Mouse (Mus musculus): ENCODE measurements around the gene Zfyve28. TPM values are rescaled to one million over a fixed set of nuclear protein-coding genes. Genes with fewer than 3 reads are reported as not detected.

Zfyve28 gene
- polyA plus RNA-seq, 1 experiment from 2014 or later: 2.6 TPM

GRCm38 (mm10) chr5:34269197-34269920 is 18.9 kb downstream of the Zfyve28 start:
- Histone ChIP-seq H3K27me3 (ENCODE audit: control insufficient read depth, insufficient read depth, low read length) (no peaks in the 10 kb centered on the region), H3K9me3 (ENCODE audit: control insufficient read depth, low read length) (no peaks in the 10 kb centered on the region), H3K4me1 (ENCODE audit: control insufficient read depth, insufficient read depth, low read length) (no peaks in the 10 kb centered on the region), H3K36me3 (ENCODE audit: control insufficient read depth, insufficient read depth, low read length) (no peaks in the 10 kb centered on the region), H3K4me3 (ENCODE audit: low read depth, low read length) (no peak overlapping the region), H3K4me2 (ENCODE audit: low read depth) (no peak overlapping the region), H3K9ac (ENCODE audit: low read length) (no peak overlapping the region), H3K27ac (ENCODE audit: low read depth, low read length) (no peak overlapping the region)
- DNase-seq (ENCODE audit: low spot score) (no peak), ATAC-seq (ENCODE audit: insufficient read depth, low FRiP score, low TSS enrichment) (no peak)
- 86% methylated on average over 16 of the region's 16 CpGs for WGBS

GRCm38 (mm10) chr5:34266065-34266464 is 22.2 kb downstream of the Zfyve28 start:
- Histone ChIP-seq H3K4me2 (ENCODE audit: low read depth) (no peak overlapping the region), H3K9me3 (ENCODE audit: control insufficient read depth, low read length) (no peaks in the 10 kb centered on the region), H3K27ac (ENCODE audit: low read depth, low read length) (no peak overlapping the region), H3K27me3 (ENCODE audit: control insufficient read depth, insufficient read depth, low read length) (no peaks in the 10 kb centered on the region), H3K36me3 (ENCODE audit: control insufficient read depth, insufficient read depth, low read length) (no peaks in the 10 kb centered on the region), H3K9ac (ENCODE audit: low read length) (no peak overlapping the region), H3K4me1 (ENCODE audit: control insufficient read depth, insufficient read depth, low read length) (no peaks in the 10 kb centered on the region), H3K4me3 (ENCODE audit: low read depth, low read length) (no peak overlapping the region)
- DNase-seq (ENCODE audit: low spot score) (no peak), ATAC-seq (ENCODE audit: insufficient read depth, low FRiP score, low TSS enrichment) (no peak)
- WGBS: 73% methylated on average over 4 of the region's 4 CpGs

DNA sequence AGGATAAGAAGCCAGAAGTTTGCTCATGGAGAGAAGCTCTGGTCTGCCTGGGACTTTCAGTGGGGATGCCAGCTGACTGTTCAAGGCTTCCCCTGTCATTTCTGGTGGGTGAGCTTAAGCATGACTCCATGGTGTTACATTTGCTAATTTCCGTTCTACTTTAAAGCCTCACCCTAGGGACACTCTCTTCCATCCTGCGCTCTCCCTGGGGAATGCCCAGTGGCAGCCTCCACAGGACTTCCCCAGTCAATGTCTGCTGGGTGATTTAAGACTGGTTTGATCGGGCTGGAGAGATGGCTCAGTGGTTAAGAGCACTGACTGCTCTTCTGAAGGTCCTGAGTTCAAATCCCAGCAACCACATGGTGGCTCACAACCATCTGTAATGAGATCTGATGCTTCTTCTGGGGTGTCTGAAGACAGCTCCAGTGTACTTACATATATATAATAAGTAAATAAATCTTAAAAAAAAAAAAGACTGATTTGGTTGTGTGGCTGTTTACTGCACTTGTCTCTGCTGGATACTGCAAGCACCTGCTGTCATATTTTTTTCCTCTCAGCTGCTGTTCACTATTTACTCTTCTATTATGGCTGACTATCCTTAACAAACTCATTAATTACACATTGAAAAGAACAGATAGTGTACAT is 29.0 kb downstream of the Zfyve28 start:
- no peak for ATAC-seq (ENCODE audit: insufficient read depth, low FRiP score, low TSS enrichment)

DNA sequence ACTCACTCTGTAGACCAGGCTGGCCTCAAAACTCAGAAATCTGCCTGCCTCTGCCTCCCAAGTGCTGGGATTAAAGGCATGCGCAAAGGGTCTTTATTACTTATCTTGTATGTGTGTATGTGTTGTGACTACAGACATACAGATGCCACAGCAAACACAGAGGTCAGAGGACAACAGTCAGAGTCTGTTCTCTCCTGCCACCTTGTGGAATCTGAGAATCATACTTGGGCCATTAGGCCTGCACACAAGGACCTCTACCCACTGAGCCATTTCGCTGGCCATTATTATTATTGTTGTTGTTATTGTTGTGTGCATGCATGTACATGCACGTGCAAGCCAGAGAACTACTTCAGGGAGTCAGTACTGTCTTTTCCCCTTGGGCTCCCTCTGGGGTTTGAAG is 33.1 kb downstream of the Zfyve28 start:
- Histone ChIP-seq H3K4me2 (ENCODE audit: low read depth) (no peak overlapping the region), H3K27ac (ENCODE audit: low read depth, low read length) (no peak overlapping the region), H3K36me3 (ENCODE audit: control insufficient read depth, insufficient read depth, low read length) (no peaks in the 10 kb centered on the region), H3K9me3 (ENCODE audit: control insufficient read depth, low read length) (no peaks in the 10 kb centered on the region), H3K4me3 (ENCODE audit: low read depth, low read length) (no peak overlapping the region), H3K4me1 (ENCODE audit: control insufficient read depth, insufficient read depth, low read length) (0 out of 2 replicates have a peak, but pooled peaks cover 5% of the 10 kb centered on the region), H3K9ac (ENCODE audit: low read length) (no peak overlapping the region), H3K27me3 (ENCODE audit: control insufficient read depth, insufficient read depth, low read length) (no peaks in the 10 kb centered on the region)
- 88% methylated on average over 3 of the region's 3 CpGs for WGBS
- ATAC-seq (ENCODE audit: insufficient read depth, low FRiP score, low TSS enrichment) (no peak), DNase-seq (ENCODE audit: low spot score) (no peak)

More for the DNA sequence above, 29.0 kb downstream of the Zfyve28 start:
- no peak overlapping the region for H3K4me2 ChIP-seq (ENCODE audit: low read depth)
- no peak overlapping the region for H3K9ac ChIP-seq (ENCODE audit: low read length)
- H3K9me3 ChIP-seq (ENCODE audit: control insufficient read depth, low read length): no peaks in the 10 kb centered on the region
- 64% methylated on average over 3 of the region's 3 CpGs for WGBS
- no peaks in the 10 kb centered on the region for H3K4me1 ChIP-seq (ENCODE audit: control insufficient read depth, insufficient read depth, low read length)
- H3K27me3 ChIP-seq (ENCODE audit: control insufficient read depth, insufficient read depth, low read length): no peaks in the 10 kb centered on the region
- H3K27ac ChIP-seq (ENCODE audit: low read depth, low read length): no peak overlapping the region
- no peak overlapping the region for H3K4me3 ChIP-seq (ENCODE audit: low read depth, low read length)
- no peaks in the 10 kb centered on the region for H3K36me3 ChIP-seq (ENCODE audit: control insufficient read depth, insufficient read depth, low read length)
- DNase-seq (ENCODE audit: low spot score): no peak

DNA sequence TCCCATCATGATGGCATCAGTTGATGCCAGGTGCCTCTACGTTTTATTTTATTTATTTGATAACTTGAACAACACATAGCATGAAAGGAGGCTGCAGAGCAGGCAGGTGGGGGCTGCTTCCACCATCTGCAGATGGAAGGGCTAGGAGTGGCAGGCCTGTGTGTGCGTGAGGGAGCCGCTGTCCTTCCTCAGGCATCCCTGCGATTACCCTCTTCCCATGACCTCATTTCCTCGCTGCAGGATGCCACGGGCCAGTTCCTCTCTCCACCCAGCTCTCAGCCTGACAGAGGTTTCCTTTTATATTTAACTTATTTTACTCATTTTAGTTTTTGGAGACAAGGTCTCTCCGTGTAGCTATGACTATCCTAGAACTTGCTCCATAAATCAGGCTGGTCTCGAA is 33.9 kb downstream of the Zfyve28 start:
- no peak for ATAC-seq (ENCODE audit: insufficient read depth, low FRiP score, low TSS enrichment)
- no peak overlapping the region for H3K27ac ChIP-seq (ENCODE audit: low read depth, low read length)
- H3K27me3 ChIP-seq (ENCODE audit: control insufficient read depth, insufficient read depth, low read length): no peaks in the 10 kb centered on the region
- WGBS: 77% methylated on average over 8 of the region's 8 CpGs
- no peak overlapping the region for H3K4me3 ChIP-seq (ENCODE audit: low read depth, low read length)
- no peak for DNase-seq (ENCODE audit: low spot score)
- 0 out of 2 replicates have a peak, but pooled peaks cover 5% of the 10 kb centered on the region for H3K4me1 ChIP-seq (ENCODE audit: control insufficient read depth, insufficient read depth, low read length)
- no peaks in the 10 kb centered on the region for H3K36me3 ChIP-seq (ENCODE audit: control insufficient read depth, insufficient read depth, low read length)
- H3K9me3 ChIP-seq (ENCODE audit: control insufficient read depth, low read length): no peaks in the 10 kb centered on the region
- H3K4me2 ChIP-seq (ENCODE audit: low read depth): no peak overlapping the region
- no peak overlapping the region for H3K9ac ChIP-seq (ENCODE audit: low read length)

DNA sequence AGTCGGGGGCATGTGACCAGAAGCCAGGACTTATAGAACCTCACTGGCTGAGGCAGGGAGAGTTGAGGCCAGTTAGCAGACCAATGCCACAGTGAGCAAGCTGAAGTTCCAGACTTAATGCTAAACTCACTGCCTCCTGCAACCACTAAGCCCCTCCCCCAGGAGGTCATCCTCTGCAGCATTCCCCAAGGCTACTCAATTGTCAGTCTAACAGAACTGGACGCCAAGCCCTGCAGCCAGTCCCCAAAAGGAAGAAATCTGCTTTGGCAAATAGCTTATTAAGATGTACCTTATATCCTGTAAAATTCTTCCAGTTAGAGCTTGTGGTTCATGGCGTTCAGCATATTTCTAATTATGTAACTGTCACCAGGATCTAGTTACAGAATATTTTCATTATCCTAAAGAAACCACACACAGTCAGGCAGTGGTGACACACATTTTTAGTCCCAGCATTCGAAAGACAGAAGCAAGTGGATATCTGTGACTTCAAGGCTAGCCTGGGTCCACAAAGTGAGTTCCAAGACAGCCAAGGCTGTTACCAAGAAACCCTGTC is 35.2 kb downstream of the Zfyve28 start:
- DNase-seq (ENCODE audit: low spot score): no peak
- no peak overlapping the region for H3K4me2 ChIP-seq (ENCODE audit: low read depth)
- WGBS: 58% methylated on average over 4 of the region's 4 CpGs
- H3K4me3 ChIP-seq (ENCODE audit: low read depth, low read length): no peak overlapping the region
- H3K9me3 ChIP-seq (ENCODE audit: control insufficient read depth, low read length): no peaks in the 10 kb centered on the region
- 0 out of 2 replicates have a peak, but pooled peaks cover 5% of the 10 kb centered on the region for H3K4me1 ChIP-seq (ENCODE audit: control insufficient read depth, insufficient read depth, low read length)
- no peak overlapping the region for H3K27ac ChIP-seq (ENCODE audit: low read depth, low read length)
- no peaks in the 10 kb centered on the region for H3K27me3 ChIP-seq (ENCODE audit: control insufficient read depth, insufficient read depth, low read length)
- no peak for ATAC-seq (ENCODE audit: insufficient read depth, low FRiP score, low TSS enrichment)
- H3K9ac ChIP-seq (ENCODE audit: low read length): no peak overlapping the region
- no peaks in the 10 kb centered on the region for H3K36me3 ChIP-seq (ENCODE audit: control insufficient read depth, insufficient read depth, low read length)

- no peak overlapping the region for H3K9ac ChIP-seq (ENCODE audit: low read length)
- 59% methylated on average over 4 of the region's 4 CpGs for WGBS
These were observed 35.8 kb downstream of the Zfyve28 start for GRCm38 (mm10) chr5:34252307-34252966.

DNA sequence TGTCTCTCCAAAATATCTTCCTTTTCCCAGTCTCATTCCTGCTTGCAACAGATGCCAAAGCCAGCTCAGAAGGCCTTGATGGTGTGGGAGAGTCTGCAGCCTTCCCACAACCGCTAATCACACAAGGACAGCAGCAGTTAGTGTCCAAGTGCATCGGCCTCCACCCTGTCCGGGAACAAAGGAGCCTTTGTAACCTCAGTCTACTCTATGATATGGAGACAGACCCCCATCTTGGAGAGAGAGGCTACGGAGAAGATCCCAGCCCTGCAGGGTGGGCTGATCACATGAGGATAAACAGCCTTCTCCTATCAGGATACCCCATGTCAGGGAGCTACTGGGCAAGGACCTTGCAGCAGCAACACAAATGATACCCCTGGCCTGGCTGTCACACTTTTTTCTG is 36.5 kb downstream of the Zfyve28 start:
- no peak overlapping the region for H3K4me2 ChIP-seq (ENCODE audit: low read depth)
- no peak overlapping the region for H3K9ac ChIP-seq (ENCODE audit: low read length)
- H3K9me3 ChIP-seq (ENCODE audit: control insufficient read depth, low read length): no peaks in the 10 kb centered on the region
- no peak overlapping the region for H3K27ac ChIP-seq (ENCODE audit: low read depth, low read length)
- peak; percentile 30 for DNase-seq (ENCODE audit: low spot score)
- H3K4me3 ChIP-seq (ENCODE audit: low read depth, low read length): no peak overlapping the region
- H3K36me3 ChIP-seq (ENCODE audit: control insufficient read depth, insufficient read depth, low read length): no peaks in the 10 kb centered on the region
- no peak for ATAC-seq (ENCODE audit: insufficient read depth, low FRiP score, low TSS enrichment)
- 32% methylated on average over 4 of the region's 4 CpGs for WGBS
- 0 out of 2 replicates have a peak, but pooled peaks cover 5% of the 10 kb centered on the region for H3K4me1 ChIP-seq (ENCODE audit: control insufficient read depth, insufficient read depth, low read length)
- no peaks in the 10 kb centered on the region for H3K27me3 ChIP-seq (ENCODE audit: control insufficient read depth, insufficient read depth, low read length)

More at GRCm38 (mm10) chr5:34252307-34252966, 35.8 kb downstream of the Zfyve28 start:
- Histone ChIP-seq H3K4me2 (ENCODE audit: low read depth) (no peak overlapping the region), H3K4me1 (ENCODE audit: control insufficient read depth, insufficient read depth, low read length) (0 out of 2 replicates have a peak, but pooled peaks cover 5% of the 10 kb centered on the region), H3K9me3 (ENCODE audit: control insufficient read depth, low read length) (no peaks in the 10 kb centered on the region), H3K27me3 (ENCODE audit: control insufficient read depth, insufficient read depth, low read length) (no peaks in the 10 kb centered on the region), H3K4me3 (ENCODE audit: low read depth, low read length) (no peak overlapping the region), H3K36me3 (ENCODE audit: control insufficient read depth, insufficient read depth, low read length) (no peaks in the 10 kb centered on the region), H3K27ac (ENCODE audit: low read depth, low read length) (no peak overlapping the region)
- DNase-seq (ENCODE audit: low spot score): no peak
- no peak for ATAC-seq (ENCODE audit: insufficient read depth, low FRiP score, low TSS enrichment)
